Mouse (Mus musculus): ENCODE data around the gene Ntf3.

The Ntf3 gene

GRCm38 (mm10) chr6:126166548-126167207 is at the start of gene Ntf3:
Ntf3 (minus strand) TSS chr6:126166910.
- DNase-seq (ENCODE audit: low spot score in 2 of 2) = no peak

GRCm38 (mm10) chr6:126213330-126213729 is 46.6 kb upstream of the Ntf3 start:
- DNase-seq (ENCODE audit: low spot score in 2 of 2) = no peak

GRCm38 (mm10) chr6:126203366-126203765 is 36.7 kb upstream of the Ntf3 start:
- no peak for DNase-seq (ENCODE audit: low spot score in 2 of 2)

GRCm38 (mm10) chr6:126202959-126203358 is 36.2 kb upstream of the Ntf3 start:
- no peak for DNase-seq (ENCODE audit: low spot score in 2 of 2)

GRCm38 (mm10) chr6:126201721-126202120 is 35.0 kb upstream of the Ntf3 start:
- DNase-seq (ENCODE audit: low spot score in 2 of 2) = no peak

GRCm38 (mm10) chr6:126199916-126200315 is 33.2 kb upstream of the Ntf3 start:
- no peak for DNase-seq (ENCODE audit: low spot score in 2 of 2)

- DNase-seq (ENCODE audit: low spot score in 2 of 2) = no peak
Measured at GRCm38 (mm10) chr6:126194760-126195159, 28.1 kb upstream of the Ntf3 start.

- DNase-seq (ENCODE audit: low spot score in 2 of 2) = no peak
Measured at GRCm38 (mm10) chr6:126190218-126190871, 23.6 kb upstream of the Ntf3 start.

GRCm38 (mm10) chr6:126187400-126187799 is 20.7 kb upstream of the Ntf3 start:
- DNase-seq (ENCODE audit: low spot score in 2 of 2) = no peak

- DNase-seq (ENCODE audit: low spot score in 2 of 2) = no peak
Measured at GRCm38 (mm10) chr6:126186116-126186515, 19.4 kb upstream of the Ntf3 start.

GRCm38 (mm10) chr6:126172071-126172470 is 5.4 kb upstream of the Ntf3 start:
- no peak for DNase-seq (ENCODE audit: low spot score in 2 of 2)

- no peak for DNase-seq (ENCODE audit: low spot score in 2 of 2)
Measured at GRCm38 (mm10) chr6:126170772-126171171, 4.1 kb upstream of the Ntf3 start.

GRCm38 (mm10) chr6:126167731-126168130 is 1.0 kb upstream of the Ntf3 start:
- DNase-seq (ENCODE audit: low spot score in 2 of 2) = no peak

- DNase-seq (ENCODE audit: low spot score in 2 of 2) = no peak
Measured at GRCm38 (mm10) chr6:126167208-126167590, 489 bp upstream of the Ntf3 start.

GRCm38 (mm10) chr6:126165591-126166155 is 1.0 kb downstream of the Ntf3 start:
- DNase-seq (ENCODE audit: low spot score in 2 of 2) = no peak

GRCm38 (mm10) chr6:126164781-126165180 is 1.9 kb downstream of the Ntf3 start:
- DNase-seq (ENCODE audit: low spot score in 2 of 2) = no peak

- no peak for DNase-seq (ENCODE audit: low spot score in 2 of 2)
Measured at GRCm38 (mm10) chr6:126163861-126164755, 2.6 kb downstream of the Ntf3 start.

GRCm38 (mm10) chr6:126163181-126163621 is 3.5 kb downstream of the Ntf3 start:
- no peak for DNase-seq (ENCODE audit: low spot score in 2 of 2)

GRCm38 (mm10) chr6:126162351-126162758 is 4.4 kb downstream of the Ntf3 start:
- DNase-seq (ENCODE audit: low spot score in 2 of 2) = no peak

GRCm38 (mm10) chr6:126161571-126162340 is 5.0 kb downstream of the Ntf3 start:
- no peak for DNase-seq (ENCODE audit: low spot score in 2 of 2)

- DNase-seq (ENCODE audit: low spot score in 2 of 2) = no peak
Measured at GRCm38 (mm10) chr6:126160067-126160411, 6.7 kb downstream of the Ntf3 start.

All from spleen, postnatal 10 days (tissue).